Comparison of ENCODE assay signal across 7 mouse cellular contexts in the genomic region with DNA sequence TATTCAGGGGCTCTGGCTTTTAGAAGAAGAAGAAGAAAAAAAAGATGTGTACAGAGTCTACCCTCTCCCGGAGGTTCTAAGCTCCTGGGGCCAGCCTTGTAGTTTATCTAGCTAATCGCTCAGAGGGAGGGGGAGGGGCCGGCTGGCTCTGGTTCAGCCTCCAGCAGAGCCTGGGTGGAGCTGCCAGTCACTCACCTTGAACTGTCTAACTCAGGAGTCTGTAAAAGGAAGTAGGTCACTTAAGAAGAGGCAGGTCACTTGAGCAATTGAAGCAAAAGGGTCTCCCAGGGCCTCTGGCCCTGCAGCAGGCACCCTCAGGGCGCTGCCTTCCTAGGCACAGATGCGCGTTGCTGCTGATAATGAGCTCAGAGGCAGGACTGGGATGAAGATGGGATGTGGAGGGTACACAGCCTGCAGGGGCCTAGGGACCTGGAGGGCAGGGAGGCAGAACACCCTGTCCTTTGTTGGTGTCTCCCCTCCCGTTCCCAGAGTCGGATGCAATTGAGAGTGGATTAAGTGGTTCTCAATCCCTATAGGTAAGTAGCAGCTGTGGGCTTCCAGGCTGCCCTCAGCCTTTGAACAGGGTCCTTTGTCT. TPM values are rescaled to one million over a fixed set of nuclear protein-coding genes. Genes with fewer than 3 reads are reported as not detected.
DNase-seq lines count a peak whose midpoint lies in the region; ATAC-seq lines count a peak whose summit lies in the region.

No protein-coding gene starts in this region.

- H3K36me3 ChIP-seq in intestine, embryonic 16.5 days (ENCODE audit: control insufficient read depth, insufficient read depth, low read length): no peaks in the 10 kb centered on the region
- peaks cover 4% of the 10 kb centered on the region; the same call in 1 of the 2 replicates for H3K36me3 ChIP-seq in lung, embryonic 15.5 days

- 20% methylated on average over 8 of the region's 8 CpGs for WGBS in intestine, embryonic 16.5 days
- WGBS in lung, embryonic 15.5 days: 23% methylated on average over 8 of the region's 8 CpGs

- peak overlapping the region; percentile 21; the same call in 1 of the 2 replicates for H3K9ac ChIP-seq in intestine, embryonic 16.5 days (ENCODE audit: low read depth, low read length)
- H3K9ac ChIP-seq in lung, embryonic 15.5 days: no peak overlapping the region

- no peak overlapping the region for H3K4me2 ChIP-seq in intestine, embryonic 16.5 days (ENCODE audit: low read depth, low read length)
- H3K4me2 ChIP-seq in lung, embryonic 15.5 days: no peak overlapping the region

- peak overlapping the region; percentile 85 for H3K27ac ChIP-seq in intestine, embryonic 16.5 days (ENCODE audit: low read length)
- peak overlapping the region; percentile 59 for H3K27ac ChIP-seq in lung, embryonic 15.5 days

- H3K27me3 ChIP-seq in intestine, embryonic 16.5 days (replicated peaks; ENCODE audit: control insufficient read depth, insufficient read depth, low read length): no peaks in the 10 kb centered on the region
- no peaks in the 10 kb centered on the region for H3K27me3 ChIP-seq in lung, embryonic 15.5 days

- no peaks in the 10 kb centered on the region for H3K9me3 ChIP-seq in intestine, embryonic 16.5 days (ENCODE audit: control insufficient read depth, low read length)
- no peaks in the 10 kb centered on the region for H3K9me3 ChIP-seq in lung, embryonic 15.5 days

- no peak overlapping the region for H3K4me3 ChIP-seq in intestine, embryonic 16.5 days (ENCODE audit: low read length)
- H3K4me3 ChIP-seq in lung, embryonic 15.5 days: no peak overlapping the region

- peak; percentile 57 for ATAC-seq in intestine, embryonic 16.5 days
- no peak for ATAC-seq in lung, embryonic 15.5 days (ENCODE audit: borderline replicate concordance, extremely low read depth, low FRiP score, low TSS enrichment)

- peak; percentile 74 for DNase-seq in urinary bladder, postnatal 14 days (ENCODE audit: low spot score)
- no peak for DNase-seq in urinary bladder, adult 2 months (ENCODE audit: low spot score)
- DNase-seq in layer of hippocampus, adult 9-11 months: no peak
- DNase-seq in layer of hippocampus, postnatal 10 days (ENCODE audit: low spot score in 2 of 2): no peak
- no peak for DNase-seq in Muller cell, postnatal 12 days (ENCODE audit: inconsistent ontology term)

- H3K4me1 ChIP-seq in intestine, embryonic 16.5 days (ENCODE audit: control insufficient read depth, insufficient read depth, low read length): peaks cover 64% of the 10 kb centered on the region
- H3K4me1 ChIP-seq in lung, embryonic 15.5 days: peaks cover 82% of the 10 kb centered on the region

RNA-seq across cellular contexts. Expression of gene Clstn1, which starts 18.7 kb away (rescaled TPM):
- 28.0 and 61.1 TPM in 2 replicates for polyA plus RNA-seq in urinary bladder, adult 2 months (2012; rRNA removed)
- 10.8 and 12.5 TPM in 2 replicates for polyA plus RNA-seq in intestine, embryonic 16.5 days (2015; fragmentation: Nextera tagmentation; extraction: Ambion mirVana)
- polyA plus RNA-seq in lung, embryonic 15.5 days (2015; fragmentation: Nextera tagmentation; extraction: Ambion mirVana): 51.1 and 56.2 TPM in 2 replicates
- total RNA-seq in layer of hippocampus, postnatal 10 days (2021): 100 to 1,000 TPM; 726 TPM

RNA-seq across cellular contexts. Expression of gene Ctnnbip1, which starts 49.5 kb away (rescaled TPM):
- 11.7 and 12.0 TPM in 2 replicates for polyA plus RNA-seq in urinary bladder, adult 2 months (2012; rRNA removed)
- polyA plus RNA-seq in intestine, embryonic 16.5 days (2015; fragmentation: Nextera tagmentation; extraction: Ambion mirVana): 41.2 and 46.5 TPM in 2 replicates
- 57.9 and 61.0 TPM in 2 replicates for polyA plus RNA-seq in lung, embryonic 15.5 days (2015; fragmentation: Nextera tagmentation; extraction: Ambion mirVana)
- total RNA-seq in layer of hippocampus, postnatal 10 days (2021): 10 to 100 TPM; 75.4 to 82.9 TPM
